In the genomic region with DNA sequence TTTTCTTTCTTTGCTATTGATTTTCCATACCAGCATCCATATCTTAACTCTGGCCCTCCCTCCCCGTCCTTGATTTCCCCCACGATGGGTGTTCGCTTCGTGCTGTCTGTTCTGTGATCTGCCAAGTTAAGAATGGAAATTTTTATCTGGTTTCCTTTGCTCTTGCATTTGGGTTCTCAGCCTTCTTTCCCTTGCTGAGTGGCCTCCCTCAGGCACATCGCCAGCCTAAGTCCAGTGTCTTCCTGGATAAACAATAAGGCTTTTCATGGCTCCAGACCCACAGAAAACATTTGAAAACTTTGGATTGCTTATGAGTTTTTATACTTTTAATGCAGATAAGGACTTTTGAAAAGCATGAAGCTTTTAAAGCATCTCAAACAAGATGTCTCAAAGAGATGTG, we compare ENCODE assay signal across 17 mouse cellular contexts.
DNase-seq lines count a peak whose midpoint lies in the region.
"Had no signal": no experiment of that assay in that cellular context is flagged by ENCODE, and none has a peak within 500 bp of the region (broad histone marks: within the 10 kb centered on the region; RNA-seq: fewer than 3 reads in every experiment).

No protein-coding gene starts in this region.

- no peaks in the 10 kb centered on the region for H3K4me1 ChIP-seq in forebrain, embryonic 10.5 days
- H3K4me1 ChIP-seq: embryonic facial prominence, embryonic 12.5 days; hindbrain, embryonic 10.5 days; limb, embryonic 12.5 days; liver, embryonic 12.5 days; lung, embryonic 15.5 days had no signal

- DNase-seq in heart, postnatal 4 days, result peak; percentile 12
- DNase-seq in heart, adult 8-10 months (ENCODE audit: low spot score), result no peak
- DNase-seq in ovary, adult 18-20 months (ENCODE audit: low spot score), result peak; percentile 32
- no peak for DNase-seq in ovary, postnatal 10 days (ENCODE audit: low spot score)
- DNase-seq in brain, adult 2 months (ENCODE audit: low read depth, low spot score), result peak; percentile 31
- peak; percentile 59 for DNase-seq in testis, postnatal 10 days (ENCODE audit: low spot score)
- DNase-seq in forebrain, embryonic 10.5 days (ENCODE audit: extremely low spot score, low spot score), result no peak
- DNase-seq in cerebellum, adult 18-20 months, result no peak
- DNase-seq: adrenal gland, adult 8-10 months; cerebellum, adult 9-11 months; forebrain, postnatal 0 days had no signal

- H3K27ac ChIP-seq in forebrain, embryonic 10.5 days, result no peak overlapping the region
- H3K27ac ChIP-seq: embryonic facial prominence, embryonic 12.5 days; hindbrain, embryonic 10.5 days; limb, embryonic 12.5 days; liver, embryonic 12.5 days; lung, embryonic 15.5 days; macrophage had no signal

- H3K9me3 ChIP-seq in forebrain, embryonic 10.5 days, result no peaks in the 10 kb centered on the region
- H3K9me3 ChIP-seq: embryonic facial prominence, embryonic 12.5 days; hindbrain, embryonic 10.5 days; limb, embryonic 12.5 days; liver, embryonic 12.5 days; lung, embryonic 15.5 days had no signal

- H3K27me3 ChIP-seq in forebrain, embryonic 10.5 days (ENCODE audit: poor library complexity, severe bottlenecking), result no peaks in the 10 kb centered on the region; the same call in 1 of the 2 replicates
- H3K27me3 ChIP-seq: embryonic facial prominence, embryonic 12.5 days; limb, embryonic 12.5 days; liver, embryonic 12.5 days; lung, embryonic 15.5 days had no signal

- no peaks in the 10 kb centered on the region for H3K36me3 ChIP-seq in forebrain, embryonic 10.5 days (replicated peaks)
- H3K36me3 ChIP-seq: embryonic facial prominence, embryonic 12.5 days; hindbrain, embryonic 10.5 days; limb, embryonic 12.5 days; liver, embryonic 12.5 days; lung, embryonic 15.5 days had no signal

- 87% methylated on average over 5 of the region's 5 CpGs for WGBS in forebrain, embryonic 10.5 days

- no peak overlapping the region for H3K4me3 ChIP-seq in forebrain, embryonic 10.5 days
- H3K4me3 ChIP-seq: embryonic facial prominence, embryonic 12.5 days; hindbrain, embryonic 10.5 days; limb, embryonic 12.5 days; liver, embryonic 12.5 days; lung, embryonic 15.5 days had no signal

Comparison
In these comparisons a context has a peak if more than half of its experiments do, and no peak if none do; other contexts are left out.
1. DNase-seq: peak in heart, postnatal 4 days (single experiment), ovary, adult 18-20 months (single experiment), brain, adult 2 months (single experiment) and testis, postnatal 10 days (single experiment); none in heart, adult 8-10 months (single experiment), ovary, postnatal 10 days (single experiment), forebrain, embryonic 10.5 days (single experiment) and cerebellum, adult 18-20 months (0 of 2).